Mouse (Mus musculus) ES-E14 (cell line): Measurements from ENCODE around the gene Arhgap17. TPM values are rescaled to one million over a fixed set of nuclear protein-coding genes. Genes with fewer than 3 reads are reported as not detected.

Experiments used
- DNase-seq: peaks from one replicate; pipeline ENCODE4 v3.0.0-alpha.2; 2013; ENCODE audit warnings: low read depth, low spot score
- H3K27ac ChIP-seq: 2 replicates; pipeline ENCODE4 v1.5.1; 2012; ENCODE audit warnings: low read depth, mild to moderate bottlenecking, low read length, moderate library complexity, mixed read lengths; ENCODE audit not compliant: poor library complexity, insufficient read depth, severe bottlenecking
- H3K36me3 ChIP-seq: 2 replicates; pipeline ENCODE4 v1.6.1; 2012; ENCODE audit warnings: mild to moderate bottlenecking, low read length, moderate library complexity, mixed read lengths; ENCODE audit not compliant: control insufficient read depth, poor library complexity, insufficient read depth, severe bottlenecking
- H3K4me1 ChIP-seq, 2 experiments: fragments of 150-350 bp in 1 of 2; sonication (generic) in 1 of 2; 2 replicates each; pipeline ENCODE4 v1.6.1; 2012; ENCODE audit warnings: low read length in 2 of 2, mild to moderate bottlenecking in 1 of 2, mixed read lengths in 1 of 2; ENCODE audit not compliant: control insufficient read depth in 2 of 2, insufficient read depth in 2 of 2, poor library complexity in 1 of 2
- H3K4me3 ChIP-seq, 2 experiments: fragments of 150-350 bp in 1 of 2; sonication (generic) in 1 of 2; 2 replicates each; pipeline ENCODE4 v1.5.1; 2012; ENCODE audit warnings: low read length in 2 of 2, low read depth in 1 of 2, mild to moderate bottlenecking in 1 of 2, mixed read lengths in 1 of 2; ENCODE audit not compliant: insufficient read depth in 1 of 2, poor library complexity in 1 of 2, severe bottlenecking in 1 of 2
- H3K9ac ChIP-seq: 2 replicates; pipeline ENCODE4 v1.6.1; 2012; ENCODE audit warnings: low read depth, mild to moderate bottlenecking, low read length, mixed read lengths; ENCODE audit not compliant: poor library complexity, insufficient read depth, severe bottlenecking
- H3K9me3 ChIP-seq: fragments of 150-350 bp; sonication (generic); 2 replicates; pipeline ENCODE4 v1.6.1; 2012; ENCODE audit warnings: low read depth, mild to moderate bottlenecking, low read length; ENCODE audit not compliant: control insufficient read depth, insufficient read depth
- CHD2 ChIP-seq: IDR thresholded peaks from 2 replicates; pipeline ENCODE4 v1.6.1; 2014; ENCODE audit warnings: mild to moderate bottlenecking, low read depth, low read length, inconsistent platforms
- HCFC1 ChIP-seq: IDR thresholded peaks from 2 replicates; pipeline ENCODE4 v1.6.1; 2012; ENCODE audit warnings: low read length, inconsistent platforms, borderline replicate concordance; ENCODE audit not compliant: insufficient read depth
- MAFK ChIP-seq: IDR thresholded peaks from 2 replicates; pipeline ENCODE4 v1.6.1; 2014; ENCODE audit warnings: mild to moderate bottlenecking, low read depth, low read length, inconsistent platforms; ENCODE audit not compliant: insufficient read depth
- ZC3H11A ChIP-seq: IDR thresholded peaks from 2 replicates; pipeline ENCODE4 v1.6.1; 2012; ENCODE audit warnings: low read depth, mild to moderate bottlenecking, inconsistent platforms, low read length, borderline replicate concordance
- ZNF384 ChIP-seq: IDR thresholded peaks from 2 replicates; pipeline ENCODE4 v1.6.1; 2012; ENCODE audit warnings: low read depth, low read length, inconsistent platforms
- in situ Hi-C, 2 experiments: fragments of 600-800 bp; cut with MboI; formaldehyde crosslinking; loops; one replicate each; pipeline ENCODE4 v1.15.1; 2025; ENCODE audit warnings: low sequenced_read_pairs in 2 of 2, inconsistent platforms in 1 of 2; ENCODE audit not compliant: unreplicated experiment in 2 of 2
- total RNA-seq: library from RNA; depleted of rRNA; stranded (reverse); fragments of 300-350 nt; gene quantifications from 2 replicates; pipeline ENCODE4 v1.2.3, GENCODE M21; 2012

Arhgap17 gene
- total RNA-seq, 1 experiment = 9.5 TPM

- Histone ChIP-seq H3K4me1 (peaks cover 8 to 23% of the 10 kb centered on the region in 2 experiments), H3K4me3 (no peak overlapping the region), H3K9me3 (no peaks in the 10 kb centered on the region), H3K36me3 (no peaks in the 10 kb centered on the region), H3K27ac (no peak overlapping the region; the same call in 1 of the 2 replicates), H3K9ac (no peak overlapping the region)
- TF ChIP-seq CHD2 = peak; percentile 40; the same call in 1 of the 2 replicates
- TF ChIP-seq HCFC1 = no peak
- peak; percentile 72 for DNase-seq
- in situ Hi-C loops = no loop called here
These were observed 33.4 kb downstream of the Arhgap17 start for GRCm38 (mm10) chr7:123336322-123336721.

- H3K4me1 ChIP-seq = peaks cover 4 to 13% of the 10 kb centered on the region in 2 experiments; a peak in 3 of 4 replicates
- in situ Hi-C loops = no loop called here
- no peak overlapping the region for H3K9ac ChIP-seq
- TF ChIP-seq HCFC1 (no peak), ZC3H11A (no peak), ZNF384 (no peak), CHD2 (no peak), MAFK (no peak)
- H3K4me3 ChIP-seq = no peak overlapping the region
- no peaks in the 10 kb centered on the region for H3K9me3 ChIP-seq
- no peak for DNase-seq
- peaks cover 5% of the 10 kb centered on the region; the same call in 1 of the 2 replicates for H3K36me3 ChIP-seq
- no peak overlapping the region for H3K27ac ChIP-seq
These were observed 39.2 kb downstream of the Arhgap17 start for GRCm38 (mm10) chr7:123330506-123330905.

GRCm38 (mm10) chr7:123327909-123328308 lies 41.8 kb downstream of the Arhgap17 start:
- in situ Hi-C loops = no loop called here
- DNase-seq = no peak
- H3K36me3 ChIP-seq = peaks cover 12% of the 10 kb centered on the region; the same call in 1 of the 2 replicates
- TF ChIP-seq HCFC1 (no peak), CHD2 (no peak), MAFK (no peak), ZNF384 (no peak), ZC3H11A (no peak)
- H3K4me3 ChIP-seq = no peak overlapping the region
- H3K9me3 ChIP-seq = no peaks in the 10 kb centered on the region
- H3K9ac ChIP-seq = no peak overlapping the region
- peaks cover 0 to 13% of the 10 kb centered on the region in 2 experiments; a peak in 2 of 4 replicates for H3K4me1 ChIP-seq
- no peak overlapping the region for H3K27ac ChIP-seq

- Histone ChIP-seq H3K9ac (no peak overlapping the region), H3K4me1 (peaks cover 0 to 17% of the 10 kb centered on the region in 2 experiments; a peak in 2 of 4 replicates), H3K27ac (no peak overlapping the region), H3K4me3 (no peak overlapping the region), H3K36me3 (peaks cover 17% of the 10 kb centered on the region; the same call in 1 of the 2 replicates), H3K9me3 (no peaks in the 10 kb centered on the region)
- in situ Hi-C loops = no loop called here
- no peak for DNase-seq
- TF ChIP-seq CHD2 = no peak
- no peak for TF ChIP-seq HCFC1
- no peak for TF ChIP-seq ZC3H11A
- TF ChIP-seq MAFK = no peak
- TF ChIP-seq ZNF384 = no peak
These were observed 42.8 kb downstream of the Arhgap17 start for GRCm38 (mm10) chr7:123326901-123327300.

GRCm38 (mm10) chr7:123326062-123326461 lies 43.7 kb downstream of the Arhgap17 start:
- TF ChIP-seq ZNF384 (no peak), CHD2 (no peak), ZC3H11A (no peak), MAFK (no peak), HCFC1 (no peak)
- no peak for DNase-seq
- Histone ChIP-seq H3K36me3 (peaks cover 22% of the 10 kb centered on the region; the same call in 1 of the 2 replicates), H3K27ac (no peak overlapping the region), H3K9me3 (no peaks in the 10 kb centered on the region), H3K4me1 (peaks cover 0 to 17% of the 10 kb centered on the region in 2 experiments; a peak in 2 of 4 replicates), H3K9ac (no peak overlapping the region), H3K4me3 (no peak overlapping the region)
- in situ Hi-C loops = no loop called here
